Mouse (Mus musculus) midbrain, embryonic 11.5 days (tissue): ENCODE data around the gene Gm45785. TPM values are rescaled to one million over a fixed set of nuclear protein-coding genes. Genes with fewer than 3 reads are reported as not detected.

ENCODE experiments used
- ATAC-seq: fragments of 200-750 bp; cut with Nextera tagmentation; 2 replicates; pipeline ENCODE4 v1.8.0; 2017; ENCODE audit warnings: moderate TSS enrichment, moderate library complexity; ENCODE audit not compliant: low FRiP score
- DNase-seq: peaks from one replicate; pipeline ENCODE4 v3.0.0; 2015; ENCODE audit warnings: low spot score; ENCODE audit errors: missing footprints
- H3K27ac ChIP-seq: fragments of 300-500 bp; sonication (generic); 2 replicates; pipeline ENCODE4 v1.5.1; 2014; ENCODE audit warnings: low read depth, low read length
- H3K27me3 ChIP-seq: fragments of 300-500 bp; sonication (generic); 2 replicates; pipeline ENCODE4 v1.6.1; 2014; ENCODE audit warnings: mild to moderate bottlenecking, low read length, moderate library complexity, mixed read lengths; ENCODE audit not compliant: control insufficient read depth, insufficient read depth
- H3K36me3 ChIP-seq: fragments of 300-500 bp; sonication (generic); 2 replicates; pipeline ENCODE4 v1.6.1; 2014; ENCODE audit warnings: mild to moderate bottlenecking, low read length, moderate library complexity, mixed read lengths; ENCODE audit not compliant: control insufficient read depth, insufficient read depth
- H3K4me1 ChIP-seq: fragments of 300-500 bp; sonication (generic); 2 replicates; pipeline ENCODE4 v1.6.1; 2014; ENCODE audit warnings: low read length; ENCODE audit not compliant: control insufficient read depth, insufficient read depth
- H3K4me2 ChIP-seq: fragments of 300-500 bp; sonication (generic); 2 replicates; pipeline ENCODE4 v1.6.1; 2014; ENCODE audit warnings: mild to moderate bottlenecking, moderate library complexity
- H3K4me3 ChIP-seq: fragments of 300-500 bp; sonication (generic); 2 replicates; pipeline ENCODE4 v1.5.1; 2014; ENCODE audit warnings: low read depth, low read length
- H3K9ac ChIP-seq: fragments of 300-500 bp; sonication (generic); 2 replicates; pipeline ENCODE4 v1.6.1; 2014; ENCODE audit warnings: low read length
- H3K9me3 ChIP-seq: fragments of 300-500 bp; sonication (generic); 2 replicates; pipeline ENCODE4 v1.6.1; 2016; ENCODE audit warnings: low read length; ENCODE audit not compliant: control insufficient read depth
- WGBS: fragments of 180-500 bp; shearing (Covaris S2); extraction: QIAGEN DNeasy Blood & Tissue Kit; methylation state at CpG from one replicate; pipeline ENCODE4 v1.1.7; 2014; 5-methylcytosine and 5-hydroxymethylcytosine counted together
- polyA plus RNA-seq: library from polyadenylated mRNA; unstranded; fragments of >200 nt; fragmentation: Nextera tagmentation; extraction: Ambion mirVana; gene quantifications from 2 replicates; pipeline ENCODE4 v1.2.1, GENCODE M21; 2014

Gene Gm45785
- polyA plus RNA-seq, 1 experiment from 2014 or later: not detected

GRCm38 (mm10) chr7:140853386-140853785 is 2.7 kb downstream of the Gm45785 start:
- peaks cover 14% of the 10 kb centered on the region for H3K4me1 ChIP-seq
- no peak for ATAC-seq

GRCm38 (mm10) chr7:140851916-140852315 is 4.2 kb downstream of the Gm45785 start:
- Histone ChIP-seq H3K4me1 (peaks cover 7% of the 10 kb centered on the region), H3K27ac (no peak overlapping the region), H3K4me2 (no peak overlapping the region), H3K36me3 (peaks cover 4% of the 10 kb centered on the region), H3K9me3 (no peaks in the 10 kb centered on the region), H3K4me3 (no peak overlapping the region), H3K9ac (no peak overlapping the region), H3K27me3 (no peaks in the 10 kb centered on the region)
- DNase-seq (peak; percentile 23), ATAC-seq (no peak)
- 95% methylated on average over 4 of the region's 4 CpGs for WGBS

More at GRCm38 (mm10) chr7:140853386-140853785, 2.7 kb downstream of the Gm45785 start:
- Histone ChIP-seq H3K27ac (no peak overlapping the region), H3K4me3 (no peak overlapping the region), H3K27me3 (no peaks in the 10 kb centered on the region), H3K9me3 (no peaks in the 10 kb centered on the region), H3K4me2 (no peak overlapping the region), H3K9ac (no peak overlapping the region), H3K36me3 (peaks cover 4% of the 10 kb centered on the region)
- DNase-seq: no peak
- 83% methylated on average over 9 of the region's 9 CpGs for WGBS

- peaks cover 4% of the 10 kb centered on the region; the same call in 1 of the 2 replicates for H3K36me3 ChIP-seq
- H3K4me3 ChIP-seq: no peak overlapping the region
- H3K4me2 ChIP-seq: no peak overlapping the region
- no peak overlapping the region for H3K27ac ChIP-seq
- H3K9ac ChIP-seq: no peak overlapping the region
- ATAC-seq: no peak
- H3K9me3 ChIP-seq: no peaks in the 10 kb centered on the region
- no peaks in the 10 kb centered on the region for H3K27me3 ChIP-seq
- DNase-seq: peak; percentile 65
- no peaks in the 10 kb centered on the region; the same call in 1 of the 2 replicates for H3K4me1 ChIP-seq
- 93% methylated on average over 10 of the region's 10 CpGs for WGBS
Observed at GRCm38 (mm10) chr7:140848591-140848990, 7.5 kb downstream of the Gm45785 start.

GRCm38 (mm10) chr7:140847755-140848580 is 8.2 kb downstream of the Gm45785 start, which contains the start of gene Odf3:
Odf3 (plus strand) TSS chr7:140847805.
- ATAC-seq: no peak
- Histone ChIP-seq H3K9me3 (no peaks in the 10 kb centered on the region), H3K4me2 (no peak within 1 kb of the TSS), H3K4me3 (no peak within 1 kb of the TSS), H3K4me1 (no peaks in the 10 kb centered on the region; the same call in 1 of the 2 replicates), H3K27ac (no peak within 1 kb of the TSS), H3K36me3 (peaks cover 4% of the 10 kb centered on the region; the same call in 1 of the 2 replicates), H3K27me3 (no peaks in the 10 kb centered on the region), H3K9ac (no peak within 1 kb of the TSS)
- WGBS: 74% methylated on average over 11 of the region's 11 CpGs
- peak; percentile 51 for DNase-seq

GRCm38 (mm10) chr7:140846676-140847075 is 9.5 kb downstream of the Gm45785 start:
- no peaks in the 10 kb centered on the region for H3K9me3 ChIP-seq
- no peak overlapping the region for H3K4me3 ChIP-seq
- no peak for ATAC-seq
- no peak overlapping the region for H3K27ac ChIP-seq
- H3K4me1 ChIP-seq: no peaks in the 10 kb centered on the region; the same call in 1 of the 2 replicates
- 0 out of 2 replicates have a peak, but pooled peaks cover 2% of the 10 kb centered on the region for H3K36me3 ChIP-seq
- H3K9ac ChIP-seq: no peak overlapping the region
- 83% methylated on average over 10 of the region's 10 CpGs for WGBS
- H3K27me3 ChIP-seq: 0 out of 2 replicates have a peak, but pooled peaks cover under 1% of the 10 kb centered on the region
- peak; percentile 17 for DNase-seq
- no peak overlapping the region for H3K4me2 ChIP-seq

- no peaks in the 10 kb centered on the region for H3K9me3 ChIP-seq
- 0 out of 2 replicates have a peak, but pooled peaks cover 2% of the 10 kb centered on the region for H3K27me3 ChIP-seq
- no peak overlapping the region for H3K9ac ChIP-seq
- no peaks in the 10 kb centered on the region; the same call in 1 of the 2 replicates for H3K4me1 ChIP-seq
- peak; percentile 65 for DNase-seq
- ATAC-seq: no peak
- H3K27ac ChIP-seq: no peak overlapping the region
- no peak overlapping the region for H3K4me3 ChIP-seq
- WGBS: 68% methylated on average over 4 of the region's 4 CpGs
- no peaks in the 10 kb centered on the region for H3K36me3 ChIP-seq
- no peak overlapping the region for H3K4me2 ChIP-seq
Observed at GRCm38 (mm10) chr7:140845683-140846082, 10.4 kb downstream of the Gm45785 start.

GRCm38 (mm10) chr7:140844905-140845665 is 11.0 kb downstream of the Gm45785 start, which contains the start of gene Scgb1c1:
Scgb1c1 (plus strand) TSS chr7:140845547.
- Histone ChIP-seq H3K9ac (no peak within 1 kb of the TSS), H3K27ac (no peak within 1 kb of the TSS), H3K9me3 (no peaks in the 10 kb centered on the region), H3K4me2 (no peak within 1 kb of the TSS), H3K4me1 (no peaks in the 10 kb centered on the region; the same call in 1 of the 2 replicates), H3K4me3 (no peak within 1 kb of the TSS), H3K27me3 (0 out of 2 replicates have a peak, but pooled peaks cover 2% of the 10 kb centered on the region), H3K36me3 (no peaks in the 10 kb centered on the region)
- peak; percentile 82 for ATAC-seq
- peak; percentile 98 for DNase-seq
- WGBS: 29% methylated on average over 14 of the region's 14 CpGs

- no peak overlapping the region for H3K4me2 ChIP-seq
- H3K4me1 ChIP-seq: no peaks in the 10 kb centered on the region; the same call in 1 of the 2 replicates
- no peak for ATAC-seq
- WGBS: 86% methylated on average over 7 of the region's 7 CpGs
- no peak overlapping the region for H3K27ac ChIP-seq
- no peak overlapping the region for H3K4me3 ChIP-seq
- no peak overlapping the region for H3K9ac ChIP-seq
- no peaks in the 10 kb centered on the region for H3K9me3 ChIP-seq
- no peaks in the 10 kb centered on the region for H3K36me3 ChIP-seq
- 0 out of 2 replicates have a peak, but pooled peaks cover 2% of the 10 kb centered on the region for H3K27me3 ChIP-seq
- peak; percentile 74 for DNase-seq
Observed at GRCm38 (mm10) chr7:140843806-140844205, 12.3 kb downstream of the Gm45785 start.
